Mouse (Mus musculus): Measurements from ENCODE around the gene Ube2s.
"Not testable (repeated sequence)": the region's sequence is repeated elsewhere in the genome, so short reads cannot be mapped to it uniquely, and the experiment has no call there.

The Ube2s gene

DNA sequence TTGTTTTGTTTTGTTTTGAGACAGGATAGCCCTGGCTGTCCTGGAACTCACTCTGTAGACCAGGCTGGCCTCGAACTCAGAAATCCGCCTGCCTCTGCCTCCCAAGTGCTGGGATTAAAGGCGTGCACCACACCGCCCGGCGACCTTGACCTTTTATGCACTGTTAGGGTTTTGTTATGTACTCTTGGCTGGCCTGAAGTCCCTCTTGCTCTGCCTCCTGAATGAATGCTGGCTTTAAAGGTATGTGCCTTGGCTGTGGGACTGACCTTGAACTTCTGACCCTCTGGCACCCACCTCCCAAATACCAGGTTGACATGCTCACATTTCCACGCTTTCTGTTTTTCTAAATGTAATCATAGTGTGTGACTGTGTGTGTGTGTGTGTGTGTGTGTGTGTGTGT is 8.5 kb upstream of the Ube2s start:
- not testable (repeated sequence) for DNase-seq

DNA sequence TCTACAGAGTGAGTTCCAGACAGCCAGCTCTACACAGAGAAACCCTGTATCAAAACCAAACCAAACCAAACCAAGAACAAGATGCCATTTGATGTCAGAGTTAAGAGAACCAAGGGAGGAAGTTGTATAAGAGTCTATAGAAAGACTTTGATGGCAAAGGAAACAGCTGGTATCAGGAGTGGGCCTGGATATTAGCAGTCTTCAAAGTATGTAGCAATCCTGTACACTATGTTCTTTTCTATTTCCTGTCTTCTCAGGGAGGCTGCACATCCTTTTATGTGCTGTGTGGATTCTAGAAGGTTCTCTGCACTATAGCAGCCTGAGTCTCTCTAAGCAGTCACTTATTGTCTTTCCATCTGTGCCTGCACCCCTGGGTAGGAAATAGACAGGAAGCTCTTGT is 4.2 kb upstream of the Ube2s start:
- no peak for DNase-seq

DNA sequence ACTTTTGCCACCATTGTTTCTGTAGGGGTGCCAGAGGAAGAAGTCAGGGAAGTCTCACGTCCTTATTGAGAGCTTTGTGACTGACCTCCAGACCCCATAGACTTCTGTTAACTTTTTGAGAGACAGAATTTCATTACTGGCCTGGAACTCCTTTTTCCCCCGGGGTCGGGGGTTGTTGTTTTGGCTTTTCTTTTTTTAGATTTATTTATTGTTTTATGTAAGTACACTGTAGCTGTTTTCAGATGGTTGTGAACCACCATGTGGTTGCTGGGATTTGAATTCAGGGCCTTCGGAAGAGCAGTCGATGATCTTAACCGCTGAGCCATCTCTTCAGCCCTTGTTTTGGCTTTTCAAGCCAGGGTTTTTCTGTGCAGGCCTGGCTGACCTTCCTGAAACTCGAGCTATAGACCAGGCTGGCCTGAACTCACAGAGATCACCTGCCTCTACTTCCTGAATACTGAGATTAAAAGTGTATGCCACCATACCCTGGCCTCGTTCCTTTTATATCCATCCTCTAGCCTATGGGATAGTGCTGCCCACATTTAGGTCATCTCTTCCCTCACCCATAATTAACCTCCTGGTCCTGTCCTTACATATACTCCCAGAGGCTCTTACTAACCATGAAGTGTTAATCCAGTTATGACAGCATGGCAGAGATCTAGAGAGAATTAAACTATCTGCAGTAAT is 858 bp upstream of the Ube2s start:
- DNase-seq = peak; percentile 19

DNA sequence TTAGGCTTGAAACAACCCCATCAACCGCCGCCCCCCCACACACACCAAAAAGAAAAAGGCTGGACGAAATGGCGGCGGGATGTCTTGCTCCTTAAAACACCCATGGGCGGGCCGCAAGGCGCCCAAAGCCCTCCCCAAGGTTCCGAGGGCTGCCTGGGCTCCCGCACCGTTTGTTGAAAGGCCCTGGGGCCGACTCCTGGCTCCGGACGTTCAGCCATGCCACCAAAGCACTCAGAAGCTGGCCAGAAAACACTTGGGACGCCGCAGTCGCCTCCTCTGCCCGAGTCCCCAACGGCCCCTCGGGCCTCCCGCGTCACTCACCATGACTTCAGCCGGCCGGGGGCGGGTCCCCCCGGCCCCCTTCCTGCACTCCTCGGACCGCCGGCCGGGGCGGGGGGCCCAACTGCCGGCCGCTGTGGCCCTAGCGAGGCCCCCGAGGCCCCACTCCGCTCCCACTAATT is 518 bp downstream of the Ube2s start:
- DNase-seq = no peak

DNA sequence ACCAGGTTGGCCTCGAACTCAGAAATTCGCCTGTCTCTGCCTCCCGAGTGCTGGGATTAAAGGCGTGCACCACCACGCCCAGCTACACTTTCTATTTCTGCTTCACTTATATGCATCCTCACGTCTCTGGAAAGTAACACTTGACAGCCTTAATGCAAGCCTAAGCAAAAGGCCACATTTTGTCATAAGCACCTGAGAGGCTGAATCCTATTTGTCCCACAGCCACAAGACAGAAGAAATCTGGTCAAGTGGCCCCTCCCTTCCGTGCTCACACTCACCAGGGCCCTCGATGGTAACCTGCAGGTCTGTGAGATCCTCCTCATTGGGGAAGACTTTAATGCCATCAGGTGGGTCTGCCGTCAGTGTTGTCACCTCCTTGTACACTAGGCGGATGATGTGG is 1.3 kb downstream of the Ube2s start:
- not testable (repeated sequence) for DNase-seq

DNA sequence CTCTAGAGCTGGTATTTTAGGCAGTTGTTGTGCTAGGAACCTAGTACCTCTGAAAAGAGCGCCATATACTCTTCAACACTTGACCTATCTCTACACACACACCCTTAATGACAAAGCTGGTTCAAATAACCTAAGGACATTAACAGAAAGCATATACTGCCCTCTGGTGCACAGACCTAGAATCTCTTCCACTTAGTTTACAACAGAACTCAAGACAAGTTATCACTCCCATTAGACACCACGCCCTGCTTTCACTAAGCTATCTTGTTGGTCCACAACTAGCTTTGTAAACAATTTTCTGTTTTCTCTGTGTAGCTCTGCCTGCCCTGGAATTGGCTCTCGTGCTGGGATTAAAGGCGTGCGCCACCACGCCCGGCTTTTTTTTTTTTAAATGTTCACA is 5.7 kb downstream of the Ube2s start:
- no peak for DNase-seq

DNA sequence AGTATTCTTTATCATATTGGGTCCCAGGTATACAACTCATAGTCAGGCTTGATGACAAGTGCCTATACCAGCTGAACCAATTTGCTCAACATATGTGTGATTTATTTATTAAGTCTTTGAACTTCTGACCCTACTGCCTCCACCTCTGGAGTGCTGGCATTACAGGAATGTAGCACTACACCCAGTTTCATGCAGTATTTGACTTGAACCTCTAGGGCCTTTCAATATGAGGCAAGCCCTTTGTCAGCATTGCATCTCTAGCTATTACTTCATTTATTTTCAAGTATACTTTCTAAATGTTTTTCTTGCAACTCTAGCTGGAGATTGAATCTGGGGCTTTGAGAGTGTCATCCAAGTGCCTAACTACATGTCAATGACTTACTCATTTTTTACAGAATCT is 10.1 kb downstream of the Ube2s start:
- DNase-seq = no peak

DNA sequence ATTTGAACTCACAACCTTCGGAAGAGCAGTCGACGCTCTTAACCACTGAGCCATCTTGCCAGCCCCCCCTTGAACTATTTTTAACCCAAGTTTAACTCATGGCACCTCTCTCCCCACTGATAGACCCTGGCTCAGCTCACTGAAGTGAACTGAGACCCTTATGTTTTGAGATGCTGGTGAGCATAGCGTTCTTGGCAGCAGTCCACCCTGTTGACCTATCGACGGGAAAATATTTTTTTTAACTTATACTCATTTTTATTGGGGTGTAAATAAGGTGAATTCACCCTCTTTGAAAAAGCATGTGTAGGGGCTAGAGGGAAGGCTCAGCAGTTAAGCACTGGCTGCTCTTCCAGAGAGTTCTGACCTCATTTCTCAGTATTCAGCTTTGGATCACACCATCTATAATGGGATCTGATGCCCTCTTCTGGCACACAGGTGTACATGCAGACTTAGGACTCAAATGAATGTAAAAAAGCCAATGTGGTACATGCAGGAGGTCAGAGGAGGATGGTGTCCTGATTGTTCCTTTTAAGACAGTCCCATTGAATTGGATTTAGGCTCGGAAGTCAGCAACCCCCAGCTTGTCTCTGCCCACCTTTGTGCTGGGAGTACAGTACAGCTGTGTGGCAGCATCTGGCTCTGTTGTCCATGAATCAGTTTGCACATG is 16.5 kb downstream of the Ube2s start:
- DNase-seq = peak; percentile 23

DNA sequence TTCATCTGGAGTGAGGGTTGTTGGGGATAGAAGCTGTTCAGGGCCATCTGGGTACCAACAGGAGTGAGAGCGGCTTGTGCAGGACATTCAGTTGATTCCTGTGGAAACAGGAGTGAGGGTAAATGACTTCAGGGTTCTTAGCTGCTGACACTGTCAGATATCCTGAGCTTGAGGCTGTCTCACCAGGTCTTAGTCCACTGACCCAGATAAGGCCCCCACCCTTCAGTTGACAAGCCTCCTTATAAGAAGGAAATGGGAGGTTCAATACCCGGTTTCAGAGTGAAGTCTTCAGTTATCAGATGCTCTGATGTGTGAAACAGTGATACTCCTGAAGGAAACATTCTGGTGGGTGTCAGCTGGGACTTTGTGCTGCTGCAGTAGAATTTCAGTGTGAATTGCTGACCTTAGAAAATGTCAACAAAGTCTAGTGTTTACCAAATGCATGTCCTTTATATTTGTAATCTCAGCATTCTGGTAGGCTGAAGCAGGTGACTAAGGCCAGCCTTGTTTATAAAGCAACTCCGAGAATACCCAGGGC is 17.7 kb downstream of the Ube2s start:
- no peak for DNase-seq

DNA sequence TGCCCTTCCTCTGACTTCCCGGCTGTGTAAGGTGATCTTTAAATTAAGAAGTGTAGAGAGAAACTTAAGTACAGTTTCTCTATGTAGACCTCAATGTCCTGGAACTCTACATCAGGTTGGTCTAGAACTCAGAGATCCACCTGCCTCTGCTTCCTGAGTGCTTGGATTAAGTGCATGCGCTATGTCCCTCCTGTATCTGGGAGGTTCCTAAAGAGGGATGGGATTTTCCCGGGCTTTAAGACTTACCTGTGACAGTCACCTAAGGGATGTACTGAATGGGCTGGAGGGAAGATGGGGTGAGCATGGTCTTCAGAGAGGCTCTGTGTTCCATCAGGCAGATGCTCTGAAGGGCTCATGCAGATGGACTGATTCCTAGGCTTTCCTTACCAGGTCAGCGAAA is 18.7 kb downstream of the Ube2s start:
- DNase-seq = no peak

DNA sequence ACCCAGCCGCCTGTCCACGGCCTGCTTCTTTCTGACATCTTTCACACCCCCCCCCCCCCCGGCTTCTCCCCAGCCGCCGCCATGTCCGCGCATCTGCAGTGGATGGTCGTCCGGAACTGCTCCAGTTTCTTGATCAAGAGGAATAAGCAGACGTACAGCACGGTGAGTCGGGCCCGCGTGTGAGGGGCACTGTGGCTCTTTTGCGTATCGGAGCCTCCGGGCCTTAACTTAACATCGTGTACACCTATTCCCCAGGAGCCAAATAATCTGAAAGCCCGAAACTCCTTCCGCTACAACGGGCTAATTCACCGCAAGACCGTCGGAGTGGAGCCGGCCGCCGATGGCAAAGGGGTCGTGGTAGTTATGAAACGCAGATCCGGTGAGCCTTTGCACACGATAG is 19.1 kb downstream of the Ube2s start:
- not testable (repeated sequence) for DNase-seq

DNA sequence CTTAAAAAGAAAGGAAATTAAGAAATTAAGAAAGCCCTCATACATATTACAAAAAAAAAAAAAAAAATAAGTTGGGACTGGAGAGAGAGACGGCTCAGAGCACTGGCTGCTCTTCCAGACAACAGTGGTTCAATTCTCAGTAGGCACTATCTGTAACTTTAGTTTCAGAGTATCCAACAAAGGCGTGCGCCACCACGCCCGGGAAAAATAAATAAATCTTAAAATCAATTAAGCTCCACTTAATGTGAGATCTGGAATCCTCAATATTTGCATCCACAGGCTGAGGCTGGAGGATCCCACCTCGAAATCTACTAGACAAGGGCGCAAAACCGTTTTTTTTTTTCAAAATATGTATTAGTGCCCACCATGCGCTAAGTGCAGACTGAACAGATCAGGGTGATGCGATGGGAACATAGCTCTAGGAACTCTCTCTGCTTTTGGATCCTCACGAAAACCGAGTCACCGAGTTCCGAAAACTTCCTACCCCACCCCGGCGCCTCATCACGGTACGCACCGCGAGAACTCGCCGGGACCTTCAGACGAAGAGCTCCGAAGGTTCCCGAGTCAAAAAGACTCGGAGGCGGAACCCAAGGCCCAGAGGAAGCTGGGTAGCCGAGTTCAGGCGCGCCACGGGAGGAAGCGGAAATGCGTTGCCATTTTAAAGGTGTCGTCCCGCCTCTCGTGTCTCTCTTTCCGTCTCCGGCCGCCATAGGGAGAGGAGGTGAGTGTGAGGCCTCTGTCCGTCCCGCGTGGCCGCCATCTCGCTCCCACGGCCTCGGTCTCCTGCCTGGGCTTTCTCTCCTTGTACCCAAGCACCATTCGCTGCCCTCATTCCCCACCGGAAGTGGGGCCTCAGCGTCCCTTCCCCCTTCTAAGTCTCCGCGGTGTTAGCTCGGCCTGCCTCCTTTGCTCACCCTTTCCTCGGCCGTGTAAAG is 19.8 kb downstream of the Ube2s start, which contains the start of gene Rpl28:
Gene Rpl28 (plus strand): TSS at position 597 of the 935 bp plus-strand sequence.
- peak; percentile 95 for DNase-seq

DNA sequence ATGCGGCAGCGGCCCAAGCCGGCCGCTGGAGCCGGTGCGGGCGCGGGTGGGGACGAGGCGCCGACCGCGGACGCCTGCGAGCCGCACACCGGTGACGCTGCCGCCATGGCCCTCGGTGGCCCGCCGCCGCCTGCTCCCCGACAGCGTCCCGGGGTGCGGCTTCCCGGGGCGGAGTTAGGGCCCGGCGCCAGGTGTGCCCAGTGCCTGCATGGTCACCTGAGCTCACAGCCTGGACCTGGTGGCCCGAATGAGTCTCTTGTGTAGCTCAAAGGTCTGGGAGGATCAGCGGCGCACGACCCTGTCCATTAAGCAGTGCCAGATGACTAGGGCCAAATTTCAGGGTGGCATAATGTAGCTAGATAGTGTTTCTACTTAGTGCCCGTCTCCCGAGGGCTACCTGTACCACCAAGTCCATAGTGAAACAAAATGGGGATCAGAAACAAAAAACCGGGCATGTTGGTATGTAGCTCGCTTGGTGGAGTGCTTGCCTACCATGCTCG is 22.9 kb downstream of the Ube2s start, which contains the start of gene Tmem238:
Gene Tmem238 (minus strand): TSS at position 221 of the 500 bp plus-strand sequence.
- peak; percentile 88 for DNase-seq

DNA sequence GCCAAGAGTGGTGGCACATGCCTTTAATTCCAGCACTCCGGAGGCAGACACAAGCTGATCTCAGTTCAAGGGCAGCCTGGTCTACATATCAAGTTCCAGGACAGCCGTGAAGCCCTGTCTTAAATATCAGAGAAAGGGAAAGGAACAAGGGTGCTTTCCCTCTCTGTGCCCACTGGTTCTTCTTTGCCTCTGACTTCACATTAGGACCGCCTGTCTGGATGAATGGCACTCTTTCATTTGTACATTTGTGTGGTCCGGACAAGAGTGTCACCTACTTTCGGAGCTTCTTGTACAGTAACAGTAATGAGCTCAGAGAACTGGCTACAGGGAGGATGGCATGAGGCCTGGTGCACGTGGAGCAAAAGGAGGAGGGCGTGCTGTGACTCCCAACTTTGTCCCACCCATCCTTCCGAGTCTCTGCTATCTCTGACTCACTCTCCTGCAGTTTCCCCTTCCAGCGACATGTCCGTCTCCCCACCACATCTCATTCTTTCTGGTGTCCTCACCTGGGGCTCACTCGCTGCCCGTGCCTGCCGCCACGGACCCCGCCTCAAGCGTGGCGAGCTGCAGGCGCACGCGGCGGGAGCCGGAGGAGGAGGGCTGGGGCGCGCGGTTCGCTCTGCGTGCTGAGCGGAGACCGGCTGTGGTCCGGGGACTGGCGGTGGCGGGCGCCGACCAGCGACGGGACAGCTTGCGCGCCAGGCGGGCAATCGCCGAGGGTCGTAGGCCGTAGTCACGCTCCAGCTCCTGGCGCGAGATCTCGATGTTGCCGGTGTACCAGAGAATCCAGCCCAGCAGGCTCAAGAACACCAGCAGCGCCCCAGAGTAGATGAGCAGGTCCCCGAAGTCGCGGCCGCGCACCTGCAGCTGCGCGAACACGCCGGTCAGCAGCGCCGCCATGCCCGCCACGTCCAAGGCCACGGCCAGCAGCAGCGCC is 23.6 kb downstream of the Ube2s start:
- no peak for DNase-seq

DNA sequence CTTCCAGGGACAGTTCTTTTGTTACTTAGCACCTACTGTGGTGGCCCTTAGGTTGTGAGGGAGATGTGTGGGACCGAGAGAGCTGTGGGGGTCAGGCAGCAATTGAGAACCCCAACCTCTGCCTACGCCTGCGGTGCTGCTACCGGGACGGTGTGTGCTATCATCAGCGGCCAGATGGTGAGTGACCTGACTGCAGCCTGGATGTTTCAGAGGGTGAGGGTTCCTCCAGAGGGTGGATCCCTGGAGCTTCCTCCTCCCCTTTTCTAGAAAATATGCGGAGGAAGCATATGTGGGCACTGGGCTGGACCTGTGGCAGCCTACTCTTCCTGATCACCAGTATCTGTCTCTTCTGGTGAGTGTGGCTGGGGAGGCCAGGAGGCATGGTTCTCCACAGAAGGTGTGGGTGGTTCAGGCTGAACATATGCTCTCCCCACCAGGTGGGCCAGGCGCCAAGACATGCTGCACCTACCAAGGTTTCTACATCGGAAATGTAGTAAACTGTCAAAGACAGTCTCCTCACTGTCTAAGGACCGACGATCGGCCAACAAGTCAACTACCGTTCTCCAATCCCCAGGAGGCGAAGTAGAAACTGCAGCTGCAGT is 28.6 kb downstream of the Ube2s start:
- DNase-seq = no peak

DNA sequence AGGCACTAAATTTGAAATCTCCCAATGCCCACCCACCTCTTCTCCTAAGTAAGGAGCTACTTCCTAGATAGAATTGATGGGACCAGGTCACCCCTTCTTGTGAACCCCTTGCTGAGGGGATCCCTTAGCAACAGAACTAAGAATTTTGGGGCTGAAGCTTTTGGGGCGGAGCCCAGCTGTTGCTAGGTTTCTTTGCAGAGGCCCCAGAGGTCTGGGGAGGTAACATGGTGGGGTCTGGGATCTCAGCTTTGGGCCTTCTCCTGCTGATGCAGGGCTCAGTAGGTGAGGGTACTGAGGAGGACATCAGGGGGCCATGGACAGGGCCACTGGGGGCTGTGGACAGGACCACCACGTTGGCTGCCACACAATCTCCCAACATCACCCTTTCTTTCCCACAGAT is 29.6 kb downstream of the Ube2s start, which contains the start of the genes Il11 and Tmem190:
Gene Il11 (minus strand): TSS at position 101 of the 400 bp plus-strand sequence.
Gene Tmem190 (plus strand): TSS at position 179 of the 400 bp plus-strand sequence.
- no peak for DNase-seq

DNA sequence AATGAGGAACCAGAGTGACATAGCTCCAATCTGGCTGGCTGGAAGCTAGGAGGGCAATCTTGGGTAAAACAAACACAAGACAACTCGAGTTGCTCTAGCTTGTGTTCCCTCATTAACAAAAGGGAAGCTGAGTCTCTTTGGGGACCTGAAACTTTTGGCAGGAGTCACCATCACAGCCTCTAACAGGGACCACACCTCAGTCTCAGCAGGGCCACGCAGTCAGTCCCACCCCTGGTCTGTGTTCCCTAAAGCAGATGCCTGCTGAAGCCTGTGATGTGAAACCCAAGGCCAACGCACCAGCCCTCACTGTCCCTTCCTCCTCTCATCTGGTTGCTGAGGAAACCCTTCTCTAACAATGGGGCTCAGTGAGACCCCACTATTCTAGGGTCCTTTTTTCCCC is 30.3 kb downstream of the Ube2s start:
- DNase-seq = no peak

DNA sequence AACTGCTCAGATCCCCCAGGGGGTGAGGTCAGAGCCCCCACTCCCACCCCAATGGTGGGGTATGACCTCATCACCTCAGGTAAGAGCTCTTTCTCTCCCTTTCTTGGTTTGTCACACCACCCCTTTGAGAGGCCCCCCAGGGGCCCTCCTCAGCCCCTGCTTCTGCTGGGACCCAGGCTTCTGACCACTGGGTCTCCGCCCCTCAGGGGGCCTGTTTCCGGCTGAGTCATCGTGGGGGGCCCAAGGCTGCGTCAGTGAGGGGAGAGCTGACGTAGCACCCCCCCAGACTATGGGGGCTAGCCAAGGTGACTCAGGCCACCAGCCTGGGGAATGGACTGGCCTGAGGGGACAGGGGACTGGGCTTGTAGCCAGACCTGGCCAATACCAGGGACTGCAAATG is 32.5 kb downstream of the Ube2s start:
- no peak for DNase-seq

DNA sequence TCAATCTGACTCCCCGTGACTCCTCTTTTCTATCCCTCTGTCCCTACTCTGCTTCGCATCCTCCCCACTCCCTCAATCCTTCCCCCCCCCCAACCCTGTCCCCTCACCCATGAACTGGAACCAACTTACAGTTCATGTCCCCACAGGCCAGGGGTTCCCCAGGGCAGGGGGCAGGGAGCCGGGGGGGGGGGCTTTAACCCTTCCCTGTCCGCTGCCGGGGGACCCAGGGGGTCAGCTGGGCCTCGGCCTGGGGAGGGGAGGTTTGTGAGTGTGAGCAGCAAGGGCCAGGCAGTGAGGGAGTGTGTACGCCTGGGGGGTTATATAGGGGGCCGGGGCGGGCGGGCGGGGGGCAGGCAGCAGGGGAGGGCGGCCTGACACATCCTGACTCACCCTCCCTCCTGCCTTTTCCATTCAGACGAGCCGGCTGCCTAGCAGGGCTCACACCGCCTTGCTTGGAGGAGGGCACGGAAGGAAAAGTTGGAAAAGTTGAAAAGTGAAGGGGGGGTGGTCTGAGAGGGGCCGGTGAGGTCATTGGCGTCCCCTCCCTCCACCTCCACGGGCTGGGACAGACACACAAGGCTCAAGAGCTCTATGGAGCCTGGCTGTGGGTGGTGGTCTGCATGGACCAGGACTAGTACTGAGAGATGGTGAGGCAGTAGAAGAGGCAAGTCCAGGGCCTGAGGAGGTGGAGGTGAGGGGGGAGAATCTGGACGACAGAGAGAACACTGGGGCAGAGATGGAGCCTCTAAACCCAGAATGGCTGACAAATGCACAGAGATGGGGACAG is 34.3 kb downstream of the Ube2s start:
- DNase-seq = no peak

Measured in kidney, adult 11 months (tissue).